Mouse (Mus musculus) thymus, adult 2 months (tissue): ENCODE results near the gene Ints4. TPM values are rescaled to one million over a fixed set of nuclear protein-coding genes. Genes with fewer than 3 reads are reported as not detected.

ENCODE experiments used
- DNase-seq: peaks from one replicate; pipeline ENCODE4 v3.0.0; 2021
- H3K27ac ChIP-seq: fragments of 200-500 bp; 2 replicates; pipeline ENCODE4 v1.5.1; 2012; ENCODE audit warnings: low read length, control low read depth; ENCODE audit not compliant: control insufficient read depth, insufficient read depth
- H3K27me3 ChIP-seq: fragments of 200-500 bp; 2 replicates; pipeline ENCODE4 v1.6.1; 2012; ENCODE audit warnings: mild to moderate bottlenecking, low read length, moderate library complexity, mixed read lengths; ENCODE audit not compliant: control insufficient read depth, insufficient read depth
- H3K36me3 ChIP-seq: fragments of 200-500 bp; 2 replicates; pipeline ENCODE4 v1.6.1; 2012; ENCODE audit warnings: mild to moderate bottlenecking, low read length, moderate library complexity; ENCODE audit not compliant: control insufficient read depth, insufficient read depth
- H3K4me1 ChIP-seq: fragments of 200-500 bp; replicated peaks from 2 replicates; pipeline ENCODE4 v1.6.1; 2012; ENCODE audit warnings: low read length; ENCODE audit not compliant: control insufficient read depth, insufficient read depth
- H3K4me3 ChIP-seq: fragments of 200-500 bp; 2 replicates; pipeline ENCODE4 v1.5.1; 2012; ENCODE audit warnings: mild to moderate bottlenecking, low read length, control low read depth, moderate library complexity; ENCODE audit not compliant: control insufficient read depth, insufficient read depth
- CTCF ChIP-seq: fragments of 200-500 bp; IDR thresholded peaks from 2 replicates; pipeline ENCODE4 v1.5.1; 2012; ENCODE audit warnings: mild to moderate bottlenecking, control low read depth, low read length, moderate library complexity, borderline replicate concordance; ENCODE audit not compliant: control insufficient read depth, poor library complexity, insufficient read depth; ENCODE audit errors: extremely low read depth
- POLR2A ChIP-seq: fragments of 200-500 bp; IDR thresholded peaks from 2 replicates; pipeline ENCODE4 v1.6.1; 2012; ENCODE audit warnings: mild to moderate bottlenecking, low read length, control low read depth, moderate library complexity; ENCODE audit not compliant: control insufficient read depth, poor library complexity, insufficient read depth; ENCODE audit errors: extremely low read depth
- WGBS: fragments of 180-500 bp; shearing (Covaris S2); methylation state at CpG from one replicate; pipeline ENCODE4 v1.1.7; 2018; 5-methylcytosine and 5-hydroxymethylcytosine counted together
- polyA plus RNA-seq: library from polyadenylated mRNA; depleted of rRNA; stranded (reverse); fragments of >200 nt; gene quantifications from 2 replicates; pipeline ENCODE4 v1.2.3, GENCODE M21; 2012; rRNA removed

Ints4 gene
- polyA plus RNA-seq, 1 experiment = 77.5 TPM

DNA sequence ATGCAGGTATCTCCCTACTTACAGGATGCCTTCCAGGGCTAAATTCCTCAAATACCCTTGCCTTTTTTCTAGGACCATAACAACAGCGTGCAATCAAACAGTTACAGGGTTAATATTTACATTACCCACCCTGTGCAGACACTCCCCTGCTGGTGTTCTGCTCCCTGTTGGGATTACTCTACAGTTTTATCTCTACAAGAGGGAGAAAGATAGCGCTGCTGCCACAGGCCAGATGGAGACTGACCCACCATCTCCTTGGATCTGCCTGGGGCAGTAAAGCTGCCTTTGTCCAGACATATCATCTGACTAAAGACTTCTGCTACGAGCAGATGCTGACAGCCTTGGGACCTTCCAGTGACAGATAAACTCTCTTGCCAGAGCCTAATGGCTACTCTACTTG, 109.7 kb downstream of the Ints4 start:
- H3K4me3 ChIP-seq = no peak overlapping the region
- TF ChIP-seq CTCF (no peak), POLR2A (no peak)
- DNase-seq = no peak
- no peak overlapping the region for H3K27ac ChIP-seq
- peaks cover 14% of the 10 kb centered on the region for H3K4me1 ChIP-seq
- WGBS = 97% methylated on average over 3 of the region's 3 CpGs
- H3K27me3 ChIP-seq = no peaks in the 10 kb centered on the region
- no peaks in the 10 kb centered on the region for H3K36me3 ChIP-seq

Other genes starting within 250 kb of the Ints4 start
- 21.2 and 22.9 TPM in 2 replicates for gene Usp35, start 148.9 kb upstream of the Ints4 start, polyA plus RNA-seq
- gene Kctd21, start 148.6 kb upstream of the Ints4 start, polyA plus RNA-seq = 3.7 and 4.3 TPM in 2 replicates
- gene Alg8, start 109.3 kb upstream of the Ints4 start, polyA plus RNA-seq = 27.8 and 28.8 TPM in 2 replicates
- 137 and 168 TPM in 2 replicates for gene Ndufc2, start 81.0 kb upstream of the Ints4 start, polyA plus RNA-seq
- 116 and 163 TPM in 2 replicates for gene Thrsp, start 63.2 kb upstream of the Ints4 start, polyA plus RNA-seq
- 2.7 and 4.9 TPM in 2 replicates for gene Kctd14, start 29.6 kb upstream of the Ints4 start, polyA plus RNA-seq
- gene Aamdc, start 98.5 kb downstream of the Ints4 start, polyA plus RNA-seq = 17.8 and 20.0 TPM in 2 replicates
- gene Rsf1, start 98.9 kb downstream of the Ints4 start, polyA plus RNA-seq = 4.6 and 5.8 TPM in 2 replicates
- 60.8 and 63.3 TPM in 2 replicates for gene Clns1a, start 215.7 kb downstream of the Ints4 start, polyA plus RNA-seq